Mouse (Mus musculus): ENCODE data around the gene Mapkapk5. TPM values are rescaled to one million over a fixed set of nuclear protein-coding genes. Genes with fewer than 3 reads are reported as not detected.
A peak's percentile ranks its signal among the peaks of the same experiment; 100 is the strongest.

Mapkapk5 gene
- polyA plus RNA-seq (2012; rRNA removed) = 45.5 and 48.9 TPM in 2 replicates

DNA sequence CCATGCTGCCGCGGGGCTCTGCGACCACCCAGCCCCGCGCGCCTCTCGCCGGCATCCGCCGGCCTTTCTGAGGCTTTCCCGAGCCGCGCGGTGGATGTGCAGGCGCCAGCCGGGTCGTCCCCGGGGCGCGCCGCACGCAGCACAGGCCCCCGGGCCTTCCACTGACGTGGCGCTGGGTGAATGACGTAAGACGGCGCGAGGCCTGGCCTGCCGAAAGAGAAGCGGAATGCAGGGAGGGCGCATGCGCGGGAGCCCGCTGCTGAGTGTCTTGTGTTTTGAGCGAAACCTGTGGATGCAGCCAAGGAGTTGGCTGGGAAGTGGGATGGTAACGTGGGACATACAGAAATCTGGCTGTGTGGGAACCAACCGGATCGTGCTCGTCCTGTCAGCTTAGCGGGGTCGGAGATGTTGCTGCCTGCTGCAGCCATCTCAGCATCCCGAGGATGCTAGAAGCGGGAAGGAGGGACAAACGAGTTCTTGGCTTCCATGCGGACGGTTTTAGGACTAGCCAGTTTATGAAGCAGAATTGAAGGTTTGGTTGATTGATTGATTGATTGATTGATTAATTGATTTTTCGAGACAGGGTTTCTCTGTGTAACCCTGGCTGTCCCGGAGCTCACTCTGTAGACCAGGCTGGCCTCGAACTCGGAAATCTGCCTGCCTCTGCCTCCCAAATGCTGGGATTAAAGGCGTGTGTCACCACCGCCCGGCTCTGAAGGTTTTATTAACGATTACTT is at the start of gene Mapkapk5:
TSS of gene Mapkapk5 (minus strand) at position 113 of the 737 bp plus-strand sequence.
- no peak for DNase-seq (ENCODE audit: low read depth)

DNA sequence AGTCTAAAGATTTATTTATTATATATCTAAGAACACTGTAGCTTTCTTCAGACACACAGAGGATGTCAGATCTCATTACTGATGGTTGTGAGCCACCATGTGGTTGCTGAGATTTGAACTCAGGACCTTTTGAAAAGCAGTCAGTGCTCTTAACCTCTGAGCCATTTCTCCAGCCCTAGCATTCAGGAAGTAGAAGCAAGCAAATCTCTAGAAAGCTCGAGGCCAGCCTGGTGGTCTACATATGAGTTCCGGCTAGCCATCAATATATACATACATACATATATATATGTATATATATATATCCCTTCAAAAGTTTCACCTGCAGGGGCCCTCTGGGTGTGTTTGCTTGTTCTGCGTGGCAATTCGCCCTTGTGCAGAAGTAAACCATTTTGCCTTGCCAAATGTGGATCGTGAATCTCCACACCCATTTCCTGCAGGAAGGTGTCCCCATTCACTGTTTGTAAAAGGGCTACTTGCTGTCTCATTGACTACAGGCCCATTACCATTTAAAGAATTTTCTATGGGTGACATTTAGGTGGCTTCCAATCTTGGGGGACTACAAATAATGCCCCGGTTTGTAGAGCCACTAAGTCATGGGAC is 49.1 kb upstream of the Mapkapk5 start:
- DNase-seq (ENCODE audit: low read depth) = no peak

DNA sequence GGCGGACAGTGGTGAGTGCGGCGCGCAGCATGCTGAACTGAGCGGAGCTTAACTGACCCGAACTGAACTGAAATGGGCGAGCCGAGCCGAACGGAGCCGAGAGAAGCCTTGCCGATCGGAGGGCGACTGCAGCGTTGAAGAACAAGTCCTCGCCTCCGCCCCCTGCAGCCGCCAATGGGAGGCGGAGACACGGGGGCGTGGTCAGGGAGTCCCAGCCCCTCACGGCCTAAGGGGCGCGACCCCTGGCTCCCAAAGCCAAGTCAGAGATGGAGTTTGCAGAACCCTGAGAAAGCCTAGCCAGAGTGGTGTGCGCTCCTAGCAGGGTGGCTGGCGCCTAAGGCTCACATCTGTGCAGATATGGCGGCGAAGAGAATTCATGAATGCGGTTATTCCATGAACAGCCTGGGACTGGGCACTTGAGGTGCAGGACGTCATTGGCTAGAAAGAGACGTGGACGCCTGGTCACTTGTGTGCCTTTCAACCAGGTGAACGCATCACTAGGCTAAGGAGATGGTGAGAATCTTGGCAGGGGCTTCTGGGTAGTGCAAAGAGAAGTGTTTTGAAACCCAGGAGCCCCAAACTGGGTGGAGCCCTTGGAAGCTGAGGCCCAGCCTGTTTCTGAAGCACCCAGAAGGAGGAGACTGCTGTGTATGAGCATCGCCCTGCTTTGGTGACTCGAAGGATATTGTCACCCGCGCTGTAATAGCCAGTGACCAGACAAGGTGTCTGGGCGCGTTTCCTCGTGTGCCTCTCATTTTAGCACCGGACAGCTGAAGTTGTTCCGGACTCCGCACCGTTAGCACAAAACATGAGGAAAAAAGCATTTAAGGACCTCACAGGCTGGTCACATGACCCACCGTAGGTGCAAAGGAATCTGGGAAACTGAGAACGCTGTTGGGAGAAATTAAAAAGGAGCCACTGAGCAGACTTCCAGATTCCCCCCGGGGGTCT is 48.0 kb upstream of the Mapkapk5 start, which contains the start of gene Aldh2:
TSS of gene Aldh2 (minus strand) at position 374 of the 951 bp plus-strand sequence.
- no peak for DNase-seq (ENCODE audit: low read depth)

DNA sequence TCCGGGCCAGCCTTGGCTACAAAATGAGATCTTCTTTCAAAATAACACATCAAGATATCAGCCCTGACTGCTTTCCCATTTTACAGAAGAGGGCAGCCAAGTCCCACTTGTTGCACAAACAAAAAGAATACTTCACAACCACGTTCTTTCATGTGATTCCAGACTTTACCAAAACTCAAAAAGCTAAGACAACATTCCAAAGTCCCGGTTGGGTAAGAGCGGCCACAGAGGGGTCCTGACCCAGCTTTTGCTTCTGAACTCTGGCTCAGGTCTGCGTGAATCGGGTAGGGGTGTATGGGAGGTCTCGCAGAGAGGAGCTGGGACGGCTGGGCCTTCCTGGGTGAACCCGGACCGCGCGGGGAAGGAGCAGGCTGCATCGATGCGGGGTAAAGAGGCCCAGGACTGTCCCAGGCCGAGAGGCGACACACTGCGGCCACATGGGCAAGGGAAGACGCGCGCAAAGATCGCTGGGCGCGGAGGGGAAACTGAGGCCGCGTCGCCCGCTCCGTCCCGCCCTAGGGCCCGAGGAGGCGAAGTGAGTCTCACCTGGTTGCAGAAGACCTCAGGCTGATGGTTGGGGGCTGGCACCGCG is 47.2 kb upstream of the Mapkapk5 start:
- DNase-seq (ENCODE audit: low read depth) = no peak

DNA sequence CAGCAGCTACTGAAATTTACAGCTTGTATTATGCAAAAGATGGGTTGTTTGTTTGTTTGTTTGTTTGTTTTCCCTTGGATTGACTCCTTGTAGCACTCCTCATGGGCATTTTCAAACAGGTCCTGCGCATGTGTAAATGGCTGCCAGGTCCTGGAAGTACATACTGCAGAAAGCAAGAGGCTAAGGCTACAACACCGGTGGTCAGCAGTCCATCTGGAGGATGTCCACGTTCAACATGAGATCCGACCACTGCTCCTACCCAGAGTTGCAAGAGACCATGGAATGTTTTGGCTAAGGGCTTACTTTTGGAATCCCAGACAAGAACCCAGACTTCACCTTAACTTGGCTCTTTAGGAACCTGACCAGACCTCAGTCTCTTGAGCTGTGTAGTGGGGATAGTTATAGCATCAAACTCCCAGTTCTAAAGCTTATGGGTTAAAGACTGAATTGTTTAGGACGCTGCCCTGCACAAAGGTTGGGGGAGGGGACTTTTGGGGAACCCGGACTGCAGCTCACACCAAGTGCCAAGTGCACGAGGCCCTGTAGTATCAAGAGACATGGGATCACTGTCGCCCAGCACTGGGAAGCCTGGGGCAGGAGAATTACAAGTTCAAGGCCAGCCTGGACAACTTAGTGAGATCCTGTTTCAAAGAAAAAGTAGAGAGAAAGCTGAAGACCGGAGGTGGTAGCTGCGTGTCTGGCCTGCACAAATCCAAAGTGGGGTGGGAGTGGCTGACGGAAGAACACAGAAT is 46.5 kb upstream of the Mapkapk5 start:
- DNase-seq (ENCODE audit: low read depth) = no peak

DNA sequence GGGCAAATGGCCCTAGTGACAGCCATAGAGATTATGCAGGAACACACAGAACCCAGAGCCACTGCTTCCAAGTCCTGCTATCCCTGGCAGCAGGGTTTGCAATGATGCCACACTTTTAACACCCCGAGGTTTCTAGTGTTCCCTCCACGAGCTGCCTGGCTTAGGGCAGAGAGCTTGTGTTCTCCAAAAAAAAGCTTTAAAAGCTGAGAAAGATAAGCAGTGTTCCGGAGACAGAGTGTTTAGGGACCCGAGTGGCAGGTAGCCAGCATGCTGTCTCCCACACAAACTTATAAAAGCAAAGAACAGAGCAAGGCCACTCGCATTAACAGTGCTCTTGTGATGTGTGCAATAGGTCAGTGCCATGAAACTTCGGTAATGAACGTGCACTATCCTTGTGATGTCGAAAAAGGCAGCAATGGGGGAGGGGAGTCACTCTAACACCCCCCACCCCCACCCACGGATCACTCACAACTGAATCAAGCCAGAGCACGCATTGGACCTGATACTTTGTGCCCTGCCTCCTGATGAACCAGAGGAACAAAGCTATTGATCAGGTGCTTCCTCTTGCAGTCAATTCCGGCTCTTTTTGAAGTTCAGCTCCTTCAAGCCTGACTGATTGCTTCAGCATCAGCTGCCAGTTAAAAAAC is 45.8 kb upstream of the Mapkapk5 start:
- peak; percentile 97 for DNase-seq (ENCODE audit: low read depth)

DNA sequence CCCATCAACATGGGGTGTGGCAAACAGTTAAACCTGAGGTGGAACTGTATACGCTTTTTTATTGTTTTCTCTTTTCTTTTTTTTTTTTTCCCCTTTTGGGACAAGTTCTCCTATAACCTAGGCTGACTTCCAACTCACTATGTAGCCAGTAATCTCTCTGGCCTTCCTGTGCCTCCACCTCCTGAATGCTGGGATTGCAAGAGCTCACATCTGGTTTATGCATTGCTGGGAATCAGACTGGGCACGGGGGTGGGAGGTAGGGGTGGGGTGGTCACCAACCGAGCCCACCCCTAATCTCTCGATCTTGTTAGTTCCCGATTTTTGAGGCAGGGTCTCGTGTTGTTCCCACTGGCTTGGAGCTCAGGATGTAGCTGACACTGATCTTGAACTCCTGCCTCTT is 44.2 kb upstream of the Mapkapk5 start:
- no peak for DNase-seq (ENCODE audit: low read depth)

DNA sequence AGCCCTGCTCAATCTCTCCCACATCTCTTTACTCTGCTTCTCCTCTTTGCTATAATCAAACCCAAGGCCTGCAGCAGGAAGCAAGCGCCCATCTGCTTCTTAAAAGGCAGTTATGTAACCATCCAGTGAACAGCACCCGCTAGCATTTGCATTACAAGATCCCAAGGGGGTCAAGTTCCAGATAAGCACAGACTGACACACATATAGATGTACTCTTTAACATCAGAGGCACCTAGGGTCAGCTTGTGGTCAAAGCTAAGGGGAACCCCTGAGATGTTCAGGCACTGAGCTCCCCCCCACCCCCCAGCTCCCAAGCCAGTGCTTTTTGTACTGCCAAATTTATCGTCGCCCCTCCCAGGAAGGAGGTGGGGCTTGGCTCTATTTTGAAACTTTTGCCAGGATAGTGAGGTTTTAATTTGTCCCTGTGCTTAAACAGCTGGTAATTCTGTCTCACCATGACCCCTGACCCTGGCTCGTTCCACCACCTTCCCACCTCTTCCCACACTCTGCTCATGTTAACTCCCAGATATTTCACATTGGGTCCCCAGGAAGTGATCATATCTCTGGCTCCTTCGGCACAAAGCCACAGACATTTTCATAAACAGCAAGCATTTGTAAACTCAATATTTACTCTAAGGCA is 40.8 kb upstream of the Mapkapk5 start:
- no peak for DNase-seq (ENCODE audit: low read depth)

DNA sequence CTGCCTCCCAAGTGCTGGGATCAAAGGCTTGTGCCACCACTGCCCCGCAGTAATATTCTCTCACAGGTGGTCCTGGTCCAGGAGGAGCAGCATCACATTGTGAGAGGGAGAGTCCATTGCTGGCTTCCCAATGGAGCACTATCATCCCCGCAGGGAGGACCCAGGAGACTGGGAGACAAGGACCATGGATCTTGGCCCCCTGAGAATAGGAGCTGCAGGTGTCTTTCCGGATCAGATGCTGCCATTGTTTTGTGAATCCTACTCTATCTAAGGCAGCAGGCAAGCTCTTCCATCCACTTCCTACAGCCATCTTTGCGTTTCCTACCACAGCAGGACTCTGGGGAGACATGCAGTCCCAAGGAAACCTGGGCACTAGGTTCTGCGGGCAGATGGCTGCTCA is 40.0 kb upstream of the Mapkapk5 start:
- no peak for DNase-seq (ENCODE audit: low read depth)

DNA sequence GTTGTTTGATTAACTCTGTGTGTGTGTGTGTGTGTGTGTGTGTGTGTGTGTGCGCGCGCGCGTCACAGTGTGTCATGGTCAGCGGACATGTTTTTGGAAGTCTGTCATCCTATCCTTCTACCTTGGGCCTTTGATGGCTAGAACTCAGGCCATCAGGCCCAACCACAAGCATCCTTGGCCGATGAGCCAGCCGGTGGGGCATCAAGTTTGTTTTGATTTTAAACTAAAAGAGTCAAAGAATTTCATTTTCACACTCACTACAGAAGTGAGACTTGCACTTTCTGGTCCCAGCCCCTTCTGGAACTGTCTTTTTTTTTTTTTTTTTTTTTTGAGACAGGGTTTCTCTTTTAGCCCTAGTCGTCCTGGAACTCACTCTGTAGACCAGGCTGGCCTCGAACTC is 39.3 kb upstream of the Mapkapk5 start:
- no peak for DNase-seq (ENCODE audit: low read depth)

DNA sequence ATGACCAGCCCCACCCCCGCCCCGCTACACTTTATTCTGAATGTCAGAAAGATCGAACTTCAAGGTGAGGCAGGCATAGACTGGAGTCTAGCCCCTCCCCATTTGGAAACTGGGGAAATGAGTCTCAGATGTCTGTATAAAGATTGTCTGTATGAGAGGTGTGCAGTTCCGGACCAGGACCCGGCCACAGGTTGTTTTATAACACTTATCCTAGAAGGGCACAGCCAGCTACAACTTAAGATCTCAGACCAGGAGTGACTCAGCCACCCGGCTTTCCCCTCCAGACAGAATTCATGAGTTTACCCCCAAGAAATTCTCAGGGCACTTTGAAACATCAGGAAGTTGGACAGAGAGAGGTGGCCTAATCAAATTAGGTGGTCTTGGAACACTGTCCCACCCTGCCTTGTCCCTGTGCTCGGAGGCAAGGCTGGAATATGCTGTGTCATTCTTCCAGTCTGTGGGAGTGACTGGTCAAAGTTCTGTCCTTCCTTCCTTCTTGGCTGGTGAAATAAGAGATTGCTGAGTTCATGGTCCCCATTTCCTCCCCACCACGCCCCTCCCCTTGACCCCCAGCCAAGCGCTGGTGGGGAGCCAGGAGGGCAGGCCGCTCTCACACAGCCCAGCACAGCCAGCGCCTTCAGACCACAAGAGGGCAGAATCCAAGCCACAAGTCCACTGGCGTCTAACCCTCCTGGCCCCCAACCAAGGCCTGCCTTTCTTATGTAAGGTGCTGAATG is 38.2 kb upstream of the Mapkapk5 start:
- peak; percentile 77 for DNase-seq (ENCODE audit: low read depth)

DNA sequence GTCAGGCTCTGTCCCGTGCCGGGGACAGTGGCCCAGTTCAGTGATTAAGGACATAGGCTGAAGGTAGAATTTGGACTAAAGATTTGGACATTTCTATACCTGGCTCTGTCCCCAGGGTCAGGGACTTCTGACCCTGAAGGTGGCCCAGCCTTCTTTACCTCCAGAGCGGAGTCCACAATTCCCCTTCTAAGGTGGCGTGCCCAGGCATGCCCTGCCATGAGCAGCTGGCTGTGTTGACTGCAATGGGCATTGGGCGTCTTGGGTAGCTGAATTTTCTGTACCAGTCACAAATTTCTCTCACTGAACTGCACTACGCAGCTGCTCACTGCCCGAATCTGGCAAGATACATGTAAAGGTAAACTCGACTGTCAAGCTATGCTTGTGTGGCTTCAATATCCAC is 36.2 kb upstream of the Mapkapk5 start:
- DNase-seq (ENCODE audit: low read depth) = no peak

DNA sequence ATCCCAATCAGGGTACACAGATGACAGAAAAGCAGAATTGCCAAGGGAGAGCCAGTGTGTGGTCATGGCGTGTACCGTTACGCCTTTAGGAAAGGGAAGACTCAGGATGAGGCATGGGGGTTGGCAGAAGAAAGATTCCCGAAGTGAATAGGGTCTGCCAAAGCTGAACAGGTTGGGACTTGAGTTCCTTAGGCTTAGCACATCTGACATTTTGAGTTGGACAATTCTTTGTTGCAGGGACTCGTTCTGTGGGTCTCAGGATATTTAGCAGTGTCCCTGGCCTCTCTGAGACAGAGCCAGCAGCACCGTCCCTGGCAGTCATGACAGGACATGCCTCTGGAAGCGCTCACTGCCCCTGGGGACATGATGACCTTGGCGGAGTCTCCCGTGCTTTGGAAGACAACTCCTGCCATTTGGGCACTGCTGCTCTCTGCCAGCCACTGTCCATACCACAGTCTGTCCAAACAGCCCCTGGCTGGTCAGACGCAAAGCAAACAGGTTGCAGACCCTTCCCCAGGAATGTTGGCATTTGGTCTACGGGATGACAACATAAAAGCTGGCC is 31.3 kb upstream of the Mapkapk5 start:
- DNase-seq (ENCODE audit: low read depth) = peak; percentile 87

DNA sequence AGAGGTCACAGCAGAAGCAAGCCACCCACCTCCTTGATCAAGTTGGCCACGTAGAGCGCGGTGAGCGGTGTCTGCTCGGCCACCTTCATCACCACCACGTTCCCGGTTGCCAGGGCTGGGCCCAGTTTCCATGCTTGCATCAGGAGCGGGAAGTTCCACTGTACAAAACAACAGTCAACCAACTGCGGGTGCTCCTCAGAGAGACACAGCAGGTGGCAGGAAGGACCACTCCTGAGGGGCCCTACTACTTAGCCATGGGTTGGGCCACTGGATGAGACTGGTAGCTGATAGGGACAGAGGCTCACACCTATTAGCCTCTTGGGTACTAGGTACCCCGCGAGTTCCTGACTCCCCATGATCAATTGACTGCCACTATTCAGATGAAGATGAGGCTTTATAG is 30.2 kb upstream of the Mapkapk5 start:
- DNase-seq (ENCODE audit: low read depth) = no peak

DNA sequence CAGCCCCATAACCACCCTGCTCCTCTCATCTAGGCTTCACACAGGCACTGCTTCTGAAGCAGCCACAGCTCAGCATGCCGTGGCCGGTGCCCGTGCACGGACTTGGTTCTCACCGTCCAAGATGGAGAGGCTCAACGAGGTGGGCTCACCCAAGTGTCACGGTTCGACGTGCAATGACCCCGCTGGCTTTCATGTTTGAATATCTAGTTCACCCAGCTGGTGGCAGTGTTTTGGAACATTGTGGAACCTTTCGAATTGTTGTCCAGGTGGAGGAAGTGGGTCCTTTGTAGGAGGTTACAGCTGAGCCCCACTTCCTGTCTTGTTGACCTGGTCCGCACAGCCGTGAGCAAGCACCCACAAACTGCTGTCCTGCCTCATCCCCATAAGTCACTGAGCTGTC is 28.4 kb upstream of the Mapkapk5 start:
- DNase-seq (ENCODE audit: low read depth) = no peak

DNA sequence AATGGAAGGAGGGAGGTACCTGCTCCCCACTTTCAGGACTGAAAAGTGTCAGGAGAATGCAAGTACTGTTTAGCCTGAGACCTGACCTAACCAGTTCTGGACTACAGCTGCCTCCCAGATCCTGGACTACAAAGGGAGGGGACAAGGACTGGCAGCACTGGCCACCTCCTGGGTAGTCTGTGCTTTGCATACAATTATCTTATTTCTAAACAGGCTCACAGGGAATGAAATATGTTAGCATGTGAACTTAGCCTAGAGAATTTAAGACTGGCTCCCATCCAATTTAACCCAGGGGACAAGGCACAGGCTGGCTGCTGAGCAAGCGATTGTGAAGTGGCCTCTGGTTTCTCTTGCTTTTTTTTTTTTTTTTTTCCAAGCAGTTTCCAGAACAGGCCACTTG is 25.1 kb upstream of the Mapkapk5 start:
- no peak for DNase-seq (ENCODE audit: low read depth)

DNA sequence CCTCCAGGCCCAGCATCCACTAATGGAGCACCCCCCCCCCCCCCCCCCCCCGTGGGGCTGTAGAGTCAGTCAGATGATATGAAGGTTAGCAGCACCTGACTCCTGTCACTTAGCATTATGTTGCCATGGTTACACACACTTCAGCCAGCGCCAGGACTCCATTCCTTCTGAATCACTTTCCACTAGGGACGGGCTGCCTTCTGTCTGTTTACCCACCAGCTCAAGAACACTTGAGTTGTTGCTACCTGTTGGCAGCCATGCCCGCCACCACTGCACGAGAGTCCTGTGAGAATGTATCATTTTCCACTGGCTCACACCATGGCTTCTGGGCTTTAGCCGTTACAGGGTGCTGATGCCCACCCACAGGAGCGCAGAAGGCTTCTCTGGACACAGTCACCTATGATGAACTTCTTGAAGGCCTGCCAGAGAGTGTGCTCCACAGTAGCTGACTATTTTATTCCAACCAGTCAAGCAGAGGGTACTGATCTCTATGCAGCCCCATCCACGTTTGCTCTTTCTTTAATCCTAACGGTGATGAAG is 24.2 kb upstream of the Mapkapk5 start:
- DNase-seq (ENCODE audit: low read depth) = no peak

DNA sequence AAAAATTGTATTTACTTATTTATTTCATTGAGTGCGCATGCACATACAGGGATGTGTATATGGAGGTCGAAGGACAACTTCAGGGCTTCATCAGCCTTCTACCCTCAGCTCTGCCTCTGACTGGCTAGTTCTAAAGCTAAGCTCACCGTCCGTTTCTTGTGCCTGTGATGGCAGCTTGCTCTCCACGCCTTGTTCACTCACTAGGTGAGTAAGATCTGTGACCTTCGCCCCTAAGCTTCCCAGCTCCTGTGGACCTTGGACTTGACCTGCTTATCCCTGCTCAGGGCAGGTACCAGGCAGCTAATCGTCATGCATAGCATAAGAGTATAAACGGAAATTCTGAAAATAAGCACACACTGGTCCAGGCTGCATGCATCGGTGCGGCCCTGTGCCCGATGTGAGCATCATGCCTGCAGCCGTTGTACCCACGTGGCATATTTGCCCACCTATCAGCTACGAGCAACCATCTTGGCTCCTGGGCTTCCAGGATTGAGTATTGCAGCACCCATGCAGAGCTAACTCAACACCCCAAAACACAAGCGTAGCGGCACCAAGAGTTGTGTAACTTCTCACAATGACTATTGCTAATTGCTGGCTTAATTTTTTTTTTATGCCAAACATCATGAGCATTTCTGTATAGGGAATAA is 20.5 kb upstream of the Mapkapk5 start:
- no peak for DNase-seq (ENCODE audit: low read depth)

Measured in gonadal fat pad, adult 2 months (tissue).